Mouse (Mus musculus): ENCODE data around the gene Znhit2. TPM values are rescaled to one million over a fixed set of nuclear protein-coding genes. Genes with fewer than 3 reads are reported as not detected.

The Znhit2 gene
- polyA plus RNA-seq, 1 experiment: 58.9 TPM

DNA sequence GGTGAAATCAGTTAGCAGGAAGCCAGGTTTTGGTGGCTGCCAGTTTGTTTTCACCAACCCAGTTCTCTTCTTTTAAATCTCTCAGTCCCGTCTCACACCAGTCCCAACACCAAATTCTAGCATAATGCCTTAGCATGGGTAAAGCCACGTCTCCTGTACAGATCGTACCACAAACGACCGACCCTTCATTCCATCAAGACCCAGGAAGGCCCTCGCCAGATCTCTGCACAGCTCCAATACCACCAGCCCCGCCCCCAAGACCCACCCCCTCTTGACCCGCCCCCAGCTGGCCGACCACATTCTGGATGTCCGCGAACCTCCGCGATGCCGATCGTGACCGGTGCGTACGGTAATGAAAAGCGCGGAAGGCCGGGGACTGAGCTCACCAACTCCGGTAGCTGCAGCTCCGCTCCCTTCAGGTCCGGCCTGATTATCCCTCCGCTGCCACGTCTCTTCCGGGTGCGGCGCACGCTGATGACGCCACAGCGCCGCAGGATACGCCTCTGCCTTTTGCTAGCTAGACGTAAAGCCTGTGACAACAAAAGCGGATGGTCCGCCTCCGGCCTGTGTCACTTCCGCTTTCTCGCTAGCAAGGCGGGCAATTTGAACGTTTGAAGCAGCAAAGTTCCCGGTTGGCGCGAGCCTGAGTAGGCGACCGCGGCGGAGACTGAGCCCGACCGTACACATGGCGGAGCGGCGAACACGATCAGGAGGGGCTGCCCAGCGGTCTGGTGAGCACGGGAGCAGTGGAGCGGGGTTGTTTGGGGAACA lies 23.7 kb downstream of the Znhit2 start, which contains the start of the genes Zfpl1 and Cdca5:
Gene Zfpl1, minus strand, starts transcription at position 479 of the 771 bp plus-strand sequence.
Gene Cdca5, plus strand, starts transcription at position 506 of the 771 bp plus-strand sequence.
- Histone ChIP-seq H3K4me3 (ENCODE audit: insufficient read depth, low read length) (peak within 1 kb of the TSS; percentile 53), H3K27ac (ENCODE audit: insufficient read depth, low read length) (no peak within 1 kb of the TSS), H3K4me1 (ENCODE audit: control insufficient read depth, insufficient read depth, low read length) (0 out of 2 replicates have a peak, but pooled peaks cover 3% of the 10 kb centered on the region)
- no peak for TF ChIP-seq CTCF (IDR thresholded peaks at IDR 0.05; ENCODE audit: extremely low read depth, insufficient read depth, low read length)
- peak; percentile 70; the same call in 1 of the 2 replicates for TF ChIP-seq POLR2A (IDR thresholded peaks at IDR 0.05; ENCODE audit: extremely low read depth, insufficient read depth, low read length)

DNA sequence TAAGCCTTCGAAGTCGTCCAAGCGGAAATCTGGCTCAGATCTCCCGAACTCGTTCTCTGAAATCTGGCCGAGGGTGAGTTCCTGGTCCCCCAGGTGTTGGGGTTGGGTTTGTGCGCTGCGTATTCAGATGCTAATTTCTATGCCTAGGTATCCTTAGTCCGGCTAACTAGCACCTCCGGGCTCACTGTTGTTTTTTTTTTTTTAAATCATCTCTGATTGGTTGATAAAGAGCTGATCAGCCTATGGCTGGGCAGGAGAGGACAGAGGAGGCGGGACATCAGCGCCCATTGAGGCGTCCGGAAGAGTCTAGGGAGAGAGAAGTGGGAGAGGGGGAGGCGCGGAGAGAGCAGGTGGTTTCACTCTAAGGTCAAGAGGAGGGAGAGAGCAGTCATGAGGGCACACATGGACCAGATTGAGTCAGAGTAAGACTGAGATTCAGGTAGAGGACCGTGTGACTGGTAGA lies 24.5 kb downstream of the Znhit2 start:
- Histone ChIP-seq H3K4me1 (ENCODE audit: control insufficient read depth, insufficient read depth, low read length) (0 out of 2 replicates have a peak, but pooled peaks cover 3% of the 10 kb centered on the region), H3K27ac (ENCODE audit: insufficient read depth, low read length) (no peak overlapping the region), H3K4me3 (ENCODE audit: insufficient read depth, low read length) (no peak overlapping the region; the same call in 1 of the 2 replicates)
- TF ChIP-seq CTCF (IDR thresholded peaks at IDR 0.05; ENCODE audit: extremely low read depth, insufficient read depth, low read length) (no peak), POLR2A (IDR thresholded peaks at IDR 0.05; ENCODE audit: extremely low read depth, insufficient read depth, low read length) (no peak)

DNA sequence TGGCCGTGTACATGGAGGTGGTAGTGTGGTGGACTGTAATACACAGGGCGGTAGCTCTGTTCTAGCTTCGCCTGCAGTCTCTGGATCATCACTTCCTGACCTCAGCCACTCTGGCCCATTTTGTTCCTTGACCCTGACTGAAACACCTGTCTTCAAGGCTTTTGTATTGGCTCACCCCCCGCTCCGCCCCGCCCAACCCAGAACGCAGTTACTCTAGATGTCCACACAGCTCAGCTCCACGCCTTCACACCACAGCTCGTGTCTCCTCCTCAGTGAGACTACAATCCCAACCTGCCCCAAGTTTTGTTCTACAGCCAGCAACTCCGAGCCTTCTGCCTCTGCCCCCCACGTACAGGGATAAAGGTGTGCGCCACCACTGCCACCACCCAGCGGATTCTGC lies 27.8 kb downstream of the Znhit2 start:
- H3K27ac ChIP-seq (ENCODE audit: insufficient read depth, low read length): no peak overlapping the region

DNA sequence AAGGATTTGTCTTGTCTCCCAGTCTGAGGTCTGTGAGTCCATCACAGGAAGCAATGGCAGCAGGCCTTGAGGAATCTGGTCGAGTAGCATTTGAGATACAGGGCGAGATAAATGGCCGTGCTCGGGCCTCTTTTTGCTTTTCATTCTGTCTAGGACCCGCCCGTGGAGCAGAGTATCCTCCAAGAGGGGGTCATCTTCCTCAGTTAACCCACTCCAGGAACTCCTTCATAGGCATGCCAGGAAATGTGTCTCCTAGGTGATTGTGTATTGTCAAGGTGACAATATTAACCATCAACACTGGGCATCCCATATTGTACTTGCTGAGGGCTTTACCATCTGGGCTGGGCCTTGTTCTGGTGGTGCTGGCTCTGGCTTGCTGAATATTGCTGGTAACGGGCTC lies 33.1 kb downstream of the Znhit2 start, which contains the start of gene AC131692.1:
Gene AC131692.1, plus strand, starts transcription at position 301 of the 400 bp plus-strand sequence.
- Histone ChIP-seq H3K27ac (ENCODE audit: insufficient read depth, low read length) (no peak within 1 kb of the TSS), H3K4me3 (ENCODE audit: insufficient read depth, low read length) (no peak within 1 kb of the TSS), H3K4me1 (ENCODE audit: control insufficient read depth, insufficient read depth, low read length) (no peaks in the 10 kb centered on the region)
- TF ChIP-seq POLR2A (IDR thresholded peaks at IDR 0.05; ENCODE audit: extremely low read depth, insufficient read depth, low read length) (no peak), CTCF (IDR thresholded peaks at IDR 0.05; ENCODE audit: extremely low read depth, insufficient read depth, low read length) (no peak)

More for the DNA sequence above, 27.8 kb downstream of the Znhit2 start:
- 0 out of 2 replicates have a peak, but pooled peaks cover 2% of the 10 kb centered on the region for H3K4me1 ChIP-seq (ENCODE audit: control insufficient read depth, insufficient read depth, low read length)
- H3K4me3 ChIP-seq (ENCODE audit: insufficient read depth, low read length): no peak overlapping the region
- no peak for TF ChIP-seq CTCF (IDR thresholded peaks at IDR 0.05; ENCODE audit: extremely low read depth, insufficient read depth, low read length)

DNA sequence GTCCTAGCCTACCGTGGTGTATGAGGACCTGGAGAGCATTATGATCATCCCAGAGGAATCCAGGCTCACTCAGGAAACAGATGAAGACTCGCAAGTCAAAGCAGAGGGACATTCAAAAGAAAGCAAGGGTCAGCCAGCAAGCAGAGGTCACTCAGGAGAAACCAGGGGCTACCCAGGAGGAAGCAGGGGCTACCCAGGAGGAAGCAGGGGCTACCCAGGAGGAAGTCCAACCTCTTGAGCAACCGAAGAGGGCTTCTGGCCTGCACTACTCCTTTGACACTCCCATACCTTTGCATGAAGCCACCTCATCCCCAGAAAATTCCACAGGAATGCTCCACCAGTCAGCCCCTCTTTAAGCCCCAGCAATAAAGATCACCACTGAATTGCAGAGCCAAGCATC lies 36.9 kb downstream of the Znhit2 start:
- no peak overlapping the region for H3K27ac ChIP-seq (ENCODE audit: insufficient read depth, low read length)
- H3K4me1 ChIP-seq (ENCODE audit: control insufficient read depth, insufficient read depth, low read length): no peaks in the 10 kb centered on the region

DNA sequence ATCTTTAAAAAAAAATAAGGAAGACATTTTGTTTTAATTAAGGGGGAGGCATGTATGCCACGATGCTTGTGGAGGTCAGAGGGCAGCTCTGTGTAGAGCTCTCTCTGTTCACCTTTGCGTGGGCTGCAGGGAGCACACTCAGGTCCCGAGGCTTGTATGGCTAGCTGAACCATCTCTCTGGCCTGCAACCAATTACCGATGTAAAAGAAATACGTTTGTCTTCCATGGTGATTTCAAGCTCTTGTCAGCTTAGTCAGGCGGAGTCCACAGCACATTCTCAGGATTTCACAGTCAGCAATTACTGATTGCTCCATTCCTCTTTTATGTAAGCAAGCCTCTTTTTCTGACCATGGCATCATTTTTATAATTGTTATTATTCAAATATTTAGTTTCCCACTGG lies 40.2 kb downstream of the Znhit2 start:
- no peaks in the 10 kb centered on the region for H3K4me1 ChIP-seq (ENCODE audit: control insufficient read depth, insufficient read depth, low read length)
- TF ChIP-seq POLR2A (IDR thresholded peaks at IDR 0.05; ENCODE audit: extremely low read depth, insufficient read depth, low read length) (no peak), CTCF (IDR thresholded peaks at IDR 0.05; ENCODE audit: extremely low read depth, insufficient read depth, low read length) (no peak)
- no peak overlapping the region for H3K4me3 ChIP-seq (ENCODE audit: insufficient read depth, low read length)
- H3K27ac ChIP-seq (ENCODE audit: insufficient read depth, low read length): no peak overlapping the region

More for the DNA sequence above, 36.9 kb downstream of the Znhit2 start:
- H3K4me3 ChIP-seq (ENCODE audit: insufficient read depth, low read length): no peak overlapping the region
- TF ChIP-seq CTCF (IDR thresholded peaks at IDR 0.05; ENCODE audit: extremely low read depth, insufficient read depth, low read length) (no peak), POLR2A (IDR thresholded peaks at IDR 0.05; ENCODE audit: extremely low read depth, insufficient read depth, low read length) (no peak)

DNA sequence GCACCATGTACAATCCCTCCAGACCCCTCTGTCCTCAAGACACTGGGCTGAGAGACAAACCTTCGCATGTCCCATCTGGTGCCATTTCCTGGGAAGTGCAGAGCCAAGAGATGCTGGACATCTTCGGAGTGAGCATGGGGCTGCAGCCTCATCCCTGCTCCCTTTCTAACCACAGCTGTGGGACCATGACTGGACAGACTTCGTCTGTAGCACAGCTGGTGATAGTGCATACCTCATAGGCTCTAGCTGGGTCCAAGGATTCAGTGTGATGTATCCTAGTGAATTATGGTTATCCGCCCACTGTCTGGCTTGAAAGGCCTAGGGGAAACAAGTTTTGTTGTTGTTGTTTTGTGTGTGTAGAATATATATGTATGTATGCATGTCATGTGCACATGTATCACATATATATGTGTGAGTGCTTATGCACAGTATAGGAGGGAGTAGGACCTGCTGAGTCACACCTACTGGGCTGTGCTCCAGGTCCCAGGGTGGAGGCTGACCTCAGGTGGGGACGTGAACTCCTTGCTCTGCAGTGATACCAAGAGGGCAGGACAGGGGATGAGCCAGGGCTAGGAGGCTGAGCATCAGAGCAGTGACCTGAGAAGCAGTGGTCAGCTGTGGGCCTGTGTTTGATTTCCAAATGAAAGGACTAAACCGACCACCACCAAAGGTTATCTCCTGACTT lies 41.3 kb downstream of the Znhit2 start:
- TF ChIP-seq CTCF (IDR thresholded peaks at IDR 0.05; ENCODE audit: extremely low read depth, insufficient read depth, low read length): no peak
- H3K4me1 ChIP-seq (ENCODE audit: control insufficient read depth, insufficient read depth, low read length): no peaks in the 10 kb centered on the region

DNA sequence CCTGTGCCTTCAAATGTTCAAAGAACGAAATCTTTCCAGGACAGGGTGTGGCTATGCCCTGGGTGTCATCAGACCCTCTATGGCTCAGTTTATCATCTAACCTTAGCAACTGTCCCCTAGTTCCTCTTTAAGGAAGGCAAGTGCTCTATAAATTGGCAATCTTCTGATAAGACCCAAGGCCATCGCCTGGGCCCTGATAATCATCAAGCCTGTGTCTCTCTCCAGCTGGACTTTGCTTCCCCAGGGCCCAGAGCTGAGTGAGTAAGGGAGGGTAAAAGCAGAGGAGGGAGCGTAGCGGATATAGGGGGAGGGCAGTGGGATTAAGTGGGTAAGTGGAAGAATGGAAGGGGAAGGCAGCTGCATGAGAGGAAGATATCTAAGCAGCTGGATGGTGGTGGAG lies 43.5 kb downstream of the Znhit2 start:
- no peak overlapping the region for H3K27ac ChIP-seq (ENCODE audit: insufficient read depth, low read length)
- H3K4me1 ChIP-seq (ENCODE audit: control insufficient read depth, insufficient read depth, low read length): no peaks in the 10 kb centered on the region
- TF ChIP-seq CTCF (IDR thresholded peaks at IDR 0.05; ENCODE audit: extremely low read depth, insufficient read depth, low read length) (no peak), POLR2A (IDR thresholded peaks at IDR 0.05; ENCODE audit: extremely low read depth, insufficient read depth, low read length) (no peak)
- H3K4me3 ChIP-seq (ENCODE audit: insufficient read depth, low read length): no peak overlapping the region

More for the DNA sequence above, 41.3 kb downstream of the Znhit2 start:
- no peak overlapping the region for H3K27ac ChIP-seq (ENCODE audit: insufficient read depth, low read length)
- no peak overlapping the region for H3K4me3 ChIP-seq (ENCODE audit: insufficient read depth, low read length)

DNA sequence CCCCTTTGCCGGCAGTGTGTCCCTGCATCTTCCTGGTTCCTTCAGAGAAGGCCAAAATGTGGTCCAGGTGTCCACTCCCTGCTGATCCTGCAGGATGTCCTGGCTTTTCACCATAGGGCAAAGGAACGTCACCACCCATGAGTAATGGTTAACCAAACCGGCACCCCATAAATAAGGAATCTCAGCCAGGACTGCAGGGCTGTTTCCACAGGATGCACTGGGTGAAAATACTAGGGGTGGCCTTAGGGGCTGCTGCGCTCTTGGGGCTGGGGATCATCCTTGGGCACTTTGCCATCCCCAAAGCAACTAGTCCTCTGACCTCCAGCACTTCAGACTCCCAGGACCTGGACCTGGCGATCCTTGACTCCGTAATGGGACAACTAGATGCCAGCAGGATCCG lies 44.6 kb downstream of the Znhit2 start, which contains the start of gene Naaladl1:
Gene Naaladl1, plus strand, starts transcription at position 197 of the 400 bp plus-strand sequence.
- Histone ChIP-seq H3K4me1 (ENCODE audit: control insufficient read depth, insufficient read depth, low read length) (no peaks in the 10 kb centered on the region), H3K27ac (ENCODE audit: insufficient read depth, low read length) (no peak within 1 kb of the TSS), H3K4me3 (ENCODE audit: insufficient read depth, low read length) (no peak within 1 kb of the TSS)
- TF ChIP-seq CTCF (IDR thresholded peaks at IDR 0.05; ENCODE audit: extremely low read depth, insufficient read depth, low read length) (no peak), POLR2A (IDR thresholded peaks at IDR 0.05; ENCODE audit: extremely low read depth, insufficient read depth, low read length) (no peak)

Other genes starting within 250 kb of the Znhit2 start
- gene Frmd8, start 185.9 kb upstream of the Znhit2 start, polyA plus RNA-seq (2012; rRNA removed): 17.1 and 22.1 TPM in 2 replicates
- 6.6 and 7.4 TPM in 2 replicates for gene Slc25a45, start 183.4 kb upstream of the Znhit2 start, polyA plus RNA-seq (2012; rRNA removed)
- gene Tigd3, start 167.0 kb upstream of the Znhit2 start, polyA plus RNA-seq (2012; rRNA removed): 3.6 and 4.0 TPM in 2 replicates
- 96.2 and 99.0 TPM in 2 replicates for gene Dpf2, start 148.2 kb upstream of the Znhit2 start, polyA plus RNA-seq (2012; rRNA removed)
- 12.6 and 16.4 TPM in 2 replicates for gene Cdc42ep2, start 136.4 kb upstream of the Znhit2 start, polyA plus RNA-seq (2012; rRNA removed)
- 11.7 and 12.9 TPM in 2 replicates for gene Pola2, start 97.0 kb upstream of the Znhit2 start, polyA plus RNA-seq (2012; rRNA removed)
- not detected in 2 replicates for gene Slc22a20, start 75.0 kb upstream of the Znhit2 start, polyA plus RNA-seq (2012; rRNA removed)
- gene Capn1, start 45.3 kb upstream of the Znhit2 start, polyA plus RNA-seq (2012; rRNA removed): 18.5 and 20.1 TPM in 2 replicates
- gene Syvn1, start 14.6 kb upstream of the Znhit2 start, polyA plus RNA-seq (2012; rRNA removed): 25.4 and 27.5 TPM in 2 replicates
- gene Mrpl49, start 3.4 kb upstream of the Znhit2 start, polyA plus RNA-seq (2012; rRNA removed): 41.4 and 44.4 TPM in 2 replicates
- gene Fau, start 3.3 kb upstream of the Znhit2 start, polyA plus RNA-seq (2012; rRNA removed): 920 and 922 TPM in 2 replicates
- gene Tm7sf2, start 7.2 kb downstream of the Znhit2 start, polyA plus RNA-seq (2012; rRNA removed): 59.3 and 60.1 TPM in 2 replicates
- 97.2 and 98.2 TPM in 2 replicates for gene Vps51, start 16.0 kb downstream of the Znhit2 start, polyA plus RNA-seq (2012; rRNA removed)
- gene Tmem262, start 18.8 kb downstream of the Znhit2 start, polyA plus RNA-seq (2012; rRNA removed): not detected in 2 replicates
- gene Gm28374, start 21.1 kb downstream of the Znhit2 start, polyA plus RNA-seq (2012; rRNA removed): 0.67 and 0.83 TPM in 2 replicates
- gene Zfpl1, start 23.8 kb downstream of the Znhit2 start, polyA plus RNA-seq (2012; rRNA removed): 81.1 and 83.9 TPM in 2 replicates
- gene Cdca5, start 23.8 kb downstream of the Znhit2 start, polyA plus RNA-seq (2012; rRNA removed): 0.15 and 0.44 TPM in 2 replicates
- not detected in 2 replicates for gene AC131692.1, start 33.2 kb downstream of the Znhit2 start, polyA plus RNA-seq (2012; rRNA removed)
- 0.13 and 0.21 TPM in 2 replicates for gene Naaladl1, start 44.6 kb downstream of the Znhit2 start, polyA plus RNA-seq (2012; rRNA removed)
- gene Sac3d1, start 57.5 kb downstream of the Znhit2 start, polyA plus RNA-seq (2012; rRNA removed): 31.8 and 35.1 TPM in 2 replicates
- 63.8 and 68.9 TPM in 2 replicates for gene Snx15, start 67.1 kb downstream of the Znhit2 start, polyA plus RNA-seq (2012; rRNA removed)
- gene Batf2, start 79.8 kb downstream of the Znhit2 start, polyA plus RNA-seq (2012; rRNA removed): 0.50 and 0.57 TPM in 2 replicates
- 123 and 135 TPM in 2 replicates for gene Arl2, start 80.4 kb downstream of the Znhit2 start, polyA plus RNA-seq (2012; rRNA removed)
- 0.09 and 0.23 TPM in 2 replicates for gene Majin, start 123.2 kb downstream of the Znhit2 start, polyA plus RNA-seq (2012; rRNA removed)
- 0.21 TPM in 1 of 2 replicates, not detected in the other for gene Gpha2, start 165.2 kb downstream of the Znhit2 start, polyA plus RNA-seq (2012; rRNA removed)
- 154 and 160 TPM in 2 replicates for gene Ppp2r5b, start 174.7 kb downstream of the Znhit2 start, polyA plus RNA-seq (2012; rRNA removed)
- gene Atg2a, start 180.5 kb downstream of the Znhit2 start, polyA plus RNA-seq (2012; rRNA removed): 28.9 and 31.0 TPM in 2 replicates
- gene Ehd1, start 215.5 kb downstream of the Znhit2 start, polyA plus RNA-seq (2012; rRNA removed): 48.2 and 49.2 TPM in 2 replicates
- 2.1 and 2.4 TPM in 2 replicates for gene Cdc42bpg, start 245.3 kb downstream of the Znhit2 start, polyA plus RNA-seq (2012; rRNA removed)

Data from cortical plate, adult 2 months (tissue).